Comparison of ENCODE assay signal across 28 mouse cellular contexts in genomic region chr8:77768916-77769315, GRCm38 (mm10). TPM values are rescaled to one million over a fixed set of nuclear protein-coding genes. Genes with fewer than 3 reads are reported as not detected.
DNase-seq lines count a peak whose midpoint lies in the region; TF ChIP-seq lines count a peak whose summit lies in the region.
"Had no signal": no experiment of that assay in that cellular context is flagged by ENCODE, and none has a peak within 500 bp of the region (broad histone marks: within the 10 kb centered on the region; RNA-seq: fewer than 3 reads in every experiment).

No protein-coding gene starts in this region.

- H3K36me3 ChIP-seq in kidney, adult 2 months (ENCODE audit: control insufficient read depth, insufficient read depth, low read length): no peaks in the 10 kb centered on the region
- H3K36me3 ChIP-seq in testis, adult 2 months (ENCODE audit: control insufficient read depth, insufficient read depth, low read length): no peaks in the 10 kb centered on the region
- H3K36me3 ChIP-seq: embryonic facial prominence, embryonic 12.5 days; heart, embryonic 12.5 days; hindbrain, embryonic 13.5 days; limb, embryonic 10.5 days; liver, embryonic 15.5 days; lung, embryonic 15.5 days; neural tube, embryonic 12.5 days had no signal

- H3K4me3 ChIP-seq in kidney, adult 2 months (ENCODE audit: insufficient read depth, low read depth, low read length): no peak overlapping the region
- peak overlapping the region; percentile 7; the same call in 1 of the 2 replicates for H3K4me3 ChIP-seq in testis, adult 2 months (ENCODE audit: control insufficient read depth, low read depth, low read length)
- no peak overlapping the region for H3K4me3 ChIP-seq in gastrocnemius, adult 2 months
- H3K4me3 ChIP-seq: embryonic facial prominence, embryonic 12.5 days; heart, embryonic 12.5 days; hindbrain, embryonic 13.5 days; layer of hippocampus, adult 2 months; limb, embryonic 10.5 days; liver, embryonic 15.5 days; lung, embryonic 15.5 days; neural tube, embryonic 12.5 days had no signal

- intact Hi-C loops in gastrocnemius, adult 2 months (cut with DNase I): no loop called here

- DNase-seq in adrenal gland, adult 2 months: peak; percentile 76
- DNase-seq in adrenal gland, postnatal 4 days (ENCODE audit: low spot score in 2 of 2): no peak
- peak; percentile 17 for DNase-seq in kidney, adult 2 months
- no peak for DNase-seq in kidney, adult 18-20 months
- DNase-seq in testis, postnatal 10 days (ENCODE audit: low spot score): no peak
- no peak for DNase-seq in frontal cortex, postnatal 25 days (ENCODE audit: low spot score in 2 of 2)
- no peak for DNase-seq in gastrocnemius, adult 2 months
- DNase-seq: cerebellum, adult 11-12 months; cerebellum, postnatal 10 days; forebrain, postnatal 0 days; gastrocnemius, postnatal 36 days; liver; lung, postnatal 4 days; midbrain, embryonic 14.5 days; right cerebral cortex, postnatal 14 days; thymus, postnatal 14 days had no signal

- TF ChIP-seq CTCF in kidney, adult 2 months (conservative IDR thresholded peaks at IDR 0.05; ENCODE audit: insufficient read depth, insufficient read length, low read depth, low read length): no peak
- no peak for TF ChIP-seq CTCF in testis, adult 2 months (IDR thresholded peaks at IDR 0.05; ENCODE audit: control insufficient read depth, insufficient read depth, insufficient replicate concordance, low read depth, low read length)
- TF ChIP-seq CTCF in gastrocnemius, adult 2 months (IDR thresholded peaks at IDR 0.05): no peak

- H3K27ac ChIP-seq in kidney, adult 2 months (ENCODE audit: insufficient read depth, low read depth, low read length): no peak overlapping the region
- H3K27ac ChIP-seq in testis, adult 2 months (ENCODE audit: control insufficient read depth, insufficient read depth, low read depth, low read length): no peak overlapping the region
- H3K27ac ChIP-seq in gastrocnemius, adult 2 months: no peak overlapping the region
- H3K27ac ChIP-seq: embryonic facial prominence, embryonic 12.5 days; hindbrain, embryonic 13.5 days; kidney, postnatal 0 days; layer of hippocampus, adult 2 months; limb, embryonic 10.5 days; liver, embryonic 15.5 days; lung, embryonic 15.5 days; neural tube, embryonic 12.5 days; stomach, postnatal 0 days had no signal

- TF ChIP-seq POLR2A in kidney, adult 2 months (IDR thresholded peaks at IDR 0.05; ENCODE audit: low read depth, low read length): no peak
- no peak for TF ChIP-seq POLR2A in testis, adult 2 months (IDR thresholded peaks at IDR 0.05; ENCODE audit: control insufficient read depth, low read depth, low read length)

- peaks cover 6% of the 10 kb centered on the region; the same call in 1 of the 2 replicates for H3K4me1 ChIP-seq in kidney, adult 2 months (ENCODE audit: control insufficient read depth, insufficient read depth, low read length)
- no peaks in the 10 kb centered on the region for H3K4me1 ChIP-seq in testis, adult 2 months (ENCODE audit: control insufficient read depth, insufficient read depth, low read length)
- H3K4me1 ChIP-seq: embryonic facial prominence, embryonic 12.5 days; liver, embryonic 15.5 days; neural tube, embryonic 12.5 days had no signal

- 53% methylated on average over 5 of the region's 5 CpGs for WGBS in kidney, adult 2 months

- no peaks in the 10 kb centered on the region for H3K27me3 ChIP-seq in kidney, adult 2 months (replicated peaks; ENCODE audit: control insufficient read depth, insufficient read depth, low read length)
- H3K27me3 ChIP-seq in testis, adult 2 months (ENCODE audit: control insufficient read depth, insufficient read depth, low read length): no peaks in the 10 kb centered on the region
- H3K27me3 ChIP-seq: embryonic facial prominence, embryonic 12.5 days; heart, embryonic 12.5 days; hindbrain, embryonic 13.5 days; liver, embryonic 15.5 days; lung, embryonic 15.5 days; neural tube, embryonic 12.5 days had no signal

RNA-seq across cellular contexts. Expression of gene Ednra, which starts 44.7 kb away (rescaled TPM):
- total RNA-seq in adrenal gland, adult 2 months (2021): 10 to 100 TPM; 20.0 to 22.3 TPM
- polyA plus RNA-seq in adrenal gland, adult 2 months (2012; rRNA removed): 5.8 and 7.3 TPM in 2 replicates
- 10 to 100 TPM; 34.8 to 38.0 TPM for total RNA-seq in adrenal gland, postnatal 4 days (2021)
- polyA plus RNA-seq in kidney, adult 2 months (2012; rRNA removed): 3.7 and 4.1 TPM in 2 replicates
- 2.3 and 2.4 TPM in 2 replicates for polyA plus RNA-seq in testis, adult 2 months (2012; rRNA removed)
- total RNA-seq in gastrocnemius, adult 2 months (2021): 1 to 10 TPM; 1.6 to 2.3 TPM
- total RNA-seq: megakaryocyte-erythroid progenitor cell, adult 5-6 weeks had no signal

Comparison
In these comparisons a context has a peak if more than half of its experiments do, and no peak if none do; other contexts are left out.
1. DNase-seq: peak in adrenal gland, adult 2 months (single experiment) and kidney, adult 2 months (single experiment); none in adrenal gland, postnatal 4 days (0 of 2), kidney, adult 18-20 months (single experiment), testis, postnatal 10 days (single experiment), frontal cortex, postnatal 25 days (0 of 2) and gastrocnemius, adult 2 months (single experiment).
2. RNA of gene Ednra, which starts 44.7 kb away (total RNA-seq): 34.8 to 38.0 TPM in adrenal gland, postnatal 4 days and 20.0 to 22.3 TPM in adrenal gland, adult 2 months; 1.6 to 2.3 TPM in gastrocnemius, adult 2 months; every median in the first group is over 4 times any median in the second.